In the genomic region with DNA sequence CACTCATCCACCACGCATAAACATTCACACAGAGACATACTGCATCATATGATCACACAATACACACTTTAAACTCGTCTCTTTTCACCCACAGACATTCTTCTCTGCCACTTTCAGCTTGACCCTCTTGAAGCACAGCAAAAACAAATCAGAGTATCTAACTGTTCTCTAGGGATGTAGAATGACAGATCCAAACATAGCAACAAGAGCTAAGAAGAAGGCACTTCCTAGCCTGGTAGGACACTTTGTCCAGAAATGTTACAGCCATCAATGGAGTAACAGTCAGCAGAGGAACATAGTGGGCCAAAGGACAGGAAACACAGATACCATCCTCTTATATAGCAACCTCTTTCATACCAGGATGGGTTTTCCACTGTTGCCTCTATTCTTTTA, we compare ENCODE assay signal across 16 mouse cellular contexts.
"Had no signal": no experiment of that assay in that cellular context is flagged by ENCODE, and none has a peak within 500 bp of the region (broad histone marks: within the 10 kb centered on the region; RNA-seq: fewer than 3 reads in every experiment).

No protein-coding gene starts in this region.

- H3K9me3 ChIP-seq: limb, embryonic 10.5 days; limb, embryonic 13.5 days; liver, embryonic 13.5 days; midbrain, embryonic 12.5 days; midbrain, embryonic 15.5 days; neural tube, embryonic 13.5 days had no signal

- H3K4me2 ChIP-seq: limb, embryonic 13.5 days; liver, embryonic 13.5 days; lung, embryonic 14.5 days; midbrain, embryonic 12.5 days; midbrain, embryonic 15.5 days; neural tube, embryonic 13.5 days had no signal

- DNase-seq: kidney, postnatal 25 days; layer of hippocampus, adult 9-11 months; liver; liver, embryonic 13.5 days; lung, embryonic 14.5 days; thymus, adult 18-20 months; thymus, postnatal 36 days had no signal

- H3K27ac ChIP-seq: kidney, postnatal 0 days; layer of hippocampus, adult 2 months; limb, embryonic 10.5 days; limb, embryonic 13.5 days; liver, embryonic 13.5 days; macrophage; midbrain, embryonic 12.5 days; midbrain, embryonic 15.5 days; neural tube, embryonic 13.5 days had no signal

- H3K9ac ChIP-seq: limb, embryonic 13.5 days; liver, embryonic 13.5 days; lung, embryonic 14.5 days; midbrain, embryonic 12.5 days; midbrain, embryonic 15.5 days; neural tube, embryonic 13.5 days had no signal

- H3K4me3 ChIP-seq: layer of hippocampus, adult 2 months; limb, embryonic 10.5 days; limb, embryonic 13.5 days; liver, embryonic 13.5 days; midbrain, embryonic 12.5 days; midbrain, embryonic 15.5 days; neural tube, embryonic 13.5 days had no signal

- H3K36me3 ChIP-seq: limb, embryonic 10.5 days; limb, embryonic 13.5 days; liver, embryonic 13.5 days; midbrain, embryonic 12.5 days; midbrain, embryonic 15.5 days; neural tube, embryonic 13.5 days had no signal

- H3K27me3 ChIP-seq: limb, embryonic 13.5 days; liver, embryonic 13.5 days; midbrain, embryonic 12.5 days; midbrain, embryonic 15.5 days; neural tube, embryonic 13.5 days had no signal

- H3K4me1 ChIP-seq: liver, embryonic 13.5 days; midbrain, embryonic 15.5 days; neural tube, embryonic 13.5 days had no signal

- ATAC-seq: lung, postnatal 0 days; midbrain, embryonic 15.5 days had no signal
